Mouse (Mus musculus) midbrain, embryonic 10.5 days (tissue): ENCODE results near the gene Lair1. TPM values are rescaled to one million over a fixed set of nuclear protein-coding genes. Genes with fewer than 3 reads are reported as not detected.

Source experiments
- DNase-seq: peaks from one replicate; pipeline ENCODE4 v3.0.0-alpha.2; 2017; ENCODE audit warnings: low spot score
- H3K27ac ChIP-seq: fragments of 300-500 bp; sonication (generic); replicated peaks from 2 replicates; pipeline ENCODE4 v1.5.1; 2016; ENCODE audit warnings: mild to moderate bottlenecking
- H3K27me3 ChIP-seq: fragments of 300-500 bp; sonication (generic); 2 replicates; pipeline ENCODE4 v1.6.1; 2016; ENCODE audit warnings: low read depth, mild to moderate bottlenecking; ENCODE audit not compliant: poor library complexity, severe bottlenecking
- H3K36me3 ChIP-seq: fragments of 300-500 bp; sonication (generic); 2 replicates; pipeline ENCODE4 v1.6.1; 2016; ENCODE audit warnings: mild to moderate bottlenecking, moderate library complexity
- H3K4me1 ChIP-seq: fragments of 300-500 bp; sonication (generic); 2 replicates; pipeline ENCODE4 v1.6.1; 2016
- H3K4me3 ChIP-seq: fragments of 300-500 bp; sonication (generic); 2 replicates; pipeline ENCODE4 v1.5.1; 2016; ENCODE audit warnings: mild to moderate bottlenecking, moderate library complexity
- H3K9me3 ChIP-seq: fragments of 300-500 bp; sonication (generic); replicated peaks from 2 replicates; pipeline ENCODE4 v1.6.1; 2016; ENCODE audit warnings: mild to moderate bottlenecking
- WGBS: fragments of 180-500 bp; shearing (Covaris S2); methylation state at CpG from one replicate; pipeline ENCODE4 v1.1.7; 2016; 5-methylcytosine and 5-hydroxymethylcytosine counted together
- polyA plus RNA-seq: library from polyadenylated mRNA; unstranded; fragments of >200 nt; fragmentation: Nextera tagmentation; extraction: Ambion mirVana; gene quantifications from 2 replicates; pipeline ENCODE4 v1.2.1, GENCODE M21; 2016

Lair1 gene
- polyA plus RNA-seq: 0.47 and 1.3 TPM in 2 replicates

DNA sequence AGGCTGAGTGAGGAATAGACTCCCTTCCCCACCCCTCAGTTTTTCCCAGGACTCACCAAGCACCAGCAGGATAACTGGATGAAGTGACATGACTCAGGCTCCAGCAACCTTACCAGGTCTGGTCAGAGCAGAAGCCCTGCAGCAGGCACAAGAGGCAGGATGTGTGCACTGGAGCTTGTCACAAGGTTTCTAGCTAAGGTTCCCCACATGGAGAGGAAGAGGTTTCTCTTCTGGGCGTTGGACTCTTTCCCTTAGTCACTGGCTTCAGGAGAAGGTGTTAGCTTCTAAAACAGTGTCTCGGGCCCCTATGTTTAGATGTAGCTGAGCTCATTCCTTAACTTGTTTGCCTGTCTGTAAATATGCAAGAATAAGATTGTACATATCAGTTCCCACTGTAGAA is at the start of gene Lair1:
Gene Lair1 (minus strand): TSS at position 192 of the 400 bp plus-strand sequence.
- Histone ChIP-seq H3K27me3 (no peaks in the 10 kb centered on the region), H3K36me3 (no peaks in the 10 kb centered on the region), H3K9me3 (no peaks in the 10 kb centered on the region), H3K4me3 (no peak within 1 kb of the TSS), H3K4me1 (no peaks in the 10 kb centered on the region), H3K27ac (no peak within 1 kb of the TSS)
- DNase-seq: no peak
- 83% methylated on average over 2 of the region's 2 CpGs for WGBS

DNA sequence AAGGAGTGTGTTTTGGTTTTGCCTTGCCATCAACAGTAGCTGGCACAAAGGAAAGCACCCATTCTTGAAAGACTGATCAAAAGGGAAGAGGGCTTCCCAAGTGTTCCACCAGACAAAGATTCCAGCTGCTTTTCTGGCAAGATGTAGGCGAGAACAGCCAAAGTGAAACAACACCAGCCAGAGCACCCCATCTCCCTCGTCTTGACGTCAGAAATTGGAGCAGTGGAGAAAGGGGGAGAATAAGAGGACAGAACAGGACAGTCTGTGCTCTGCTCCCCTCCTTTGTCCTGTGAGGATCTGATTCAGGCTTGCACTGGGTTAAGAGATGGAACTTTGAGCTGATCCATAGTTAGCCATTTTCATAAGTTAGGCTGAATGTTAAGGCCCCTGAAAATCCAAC is 48.8 kb upstream of the Lair1 start:
- Histone ChIP-seq H3K4me3 (no peak overlapping the region), H3K4me1 (no peaks in the 10 kb centered on the region), H3K36me3 (no peaks in the 10 kb centered on the region), H3K27ac (no peak overlapping the region), H3K27me3 (no peaks in the 10 kb centered on the region), H3K9me3 (no peaks in the 10 kb centered on the region)
- WGBS: 64% methylated on average over 3 of the region's 3 CpGs
- DNase-seq: no peak

DNA sequence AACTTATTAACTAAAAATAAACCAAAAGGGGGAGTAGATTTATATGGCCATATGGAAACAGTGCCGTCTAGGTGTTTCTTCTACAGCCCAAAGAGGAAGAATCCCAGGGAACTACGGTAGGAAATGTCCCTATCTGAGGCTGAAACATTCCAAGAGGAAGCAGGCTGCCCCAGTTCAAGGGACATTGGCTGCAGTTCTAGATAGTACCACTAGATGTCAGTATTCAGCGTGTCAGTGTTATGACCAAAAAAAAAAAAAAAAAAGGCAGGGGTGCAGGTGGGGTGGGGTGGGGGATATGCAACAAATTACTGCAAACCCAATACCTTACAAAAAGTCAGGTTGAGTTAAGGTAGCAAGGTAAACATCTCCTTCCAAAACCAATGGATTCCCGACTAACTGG is 40.4 kb upstream of the Lair1 start:
- H3K4me3 ChIP-seq: no peak overlapping the region
- no peaks in the 10 kb centered on the region for H3K27me3 ChIP-seq
- H3K9me3 ChIP-seq: no peaks in the 10 kb centered on the region
- H3K4me1 ChIP-seq: no peaks in the 10 kb centered on the region
- no peak for DNase-seq
- H3K27ac ChIP-seq: no peak overlapping the region
- no peaks in the 10 kb centered on the region for H3K36me3 ChIP-seq
- 21% methylated on average over 4 of the region's 4 CpGs for WGBS

DNA sequence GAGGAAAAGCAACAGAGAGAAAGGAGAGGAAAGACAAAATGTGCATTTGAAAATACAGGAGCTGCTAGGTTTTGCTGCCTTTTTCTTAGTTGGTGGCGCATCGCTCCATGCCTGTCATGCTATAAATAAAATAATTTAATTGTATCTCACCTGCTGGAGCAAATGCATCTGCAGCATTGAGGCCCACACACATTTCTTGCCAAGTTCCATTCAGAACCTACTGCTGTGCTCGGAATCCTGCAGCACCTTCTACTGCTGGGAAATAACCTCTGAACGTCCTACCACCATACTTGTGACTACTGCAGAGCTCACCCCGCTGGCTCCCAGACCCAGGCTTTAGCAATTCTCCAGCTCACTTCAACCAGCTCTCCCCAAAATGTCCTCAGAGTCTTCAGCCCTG is 38.1 kb upstream of the Lair1 start:
- Histone ChIP-seq H3K27me3 (no peaks in the 10 kb centered on the region), H3K27ac (no peak overlapping the region), H3K4me1 (no peaks in the 10 kb centered on the region), H3K9me3 (no peaks in the 10 kb centered on the region), H3K36me3 (no peaks in the 10 kb centered on the region), H3K4me3 (no peak overlapping the region)
- DNase-seq: no peak
- 84% methylated on average over 5 of the region's 5 CpGs for WGBS

DNA sequence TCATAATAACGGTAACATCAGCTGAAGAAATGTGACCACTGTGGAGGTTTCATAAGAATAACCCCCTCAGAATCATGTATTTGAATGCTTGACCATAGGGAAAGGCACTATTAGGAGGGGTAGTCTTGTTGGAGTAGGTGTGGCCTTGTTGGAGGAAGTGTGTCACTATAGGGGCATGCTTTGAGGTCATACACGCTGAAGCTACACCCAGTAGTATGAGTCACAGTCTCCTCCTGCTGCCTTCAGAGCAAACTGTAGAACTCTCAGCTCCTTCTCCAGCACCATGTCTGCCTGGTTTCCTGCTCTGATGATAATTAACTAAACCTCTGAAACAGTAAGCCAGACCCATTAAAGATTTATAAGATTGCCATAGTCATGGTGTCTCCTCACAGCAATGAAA is 35.8 kb upstream of the Lair1 start:
- H3K27me3 ChIP-seq: no peaks in the 10 kb centered on the region
- H3K27ac ChIP-seq: no peak overlapping the region
- no peaks in the 10 kb centered on the region for H3K4me1 ChIP-seq
- WGBS: 80% methylated on average over 2 of the region's 2 CpGs
- no peak overlapping the region for H3K4me3 ChIP-seq
- no peaks in the 10 kb centered on the region for H3K9me3 ChIP-seq
- no peaks in the 10 kb centered on the region for H3K36me3 ChIP-seq
- no peak for DNase-seq

DNA sequence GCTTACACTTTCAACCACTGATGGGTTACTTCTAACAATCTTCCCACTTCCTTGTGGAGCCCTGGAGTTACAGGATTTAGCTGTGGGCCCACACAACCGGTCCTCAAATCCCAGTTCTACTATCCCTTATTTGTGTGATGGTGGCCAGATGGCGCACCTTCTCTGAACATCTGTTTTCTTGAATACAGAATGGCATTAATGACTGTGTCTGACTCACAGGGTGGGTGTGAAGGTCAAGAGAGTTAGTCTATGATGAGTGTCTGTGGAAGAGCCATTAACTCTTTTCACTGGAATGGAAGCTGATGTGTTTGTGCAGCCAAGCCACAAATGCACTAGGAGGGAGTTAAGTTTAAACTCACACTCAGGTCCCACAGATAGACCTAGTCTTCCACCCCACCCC is 35.3 kb upstream of the Lair1 start:
- no peak overlapping the region for H3K4me3 ChIP-seq
- H3K4me1 ChIP-seq: no peaks in the 10 kb centered on the region
- H3K9me3 ChIP-seq: no peaks in the 10 kb centered on the region
- DNase-seq: no peak
- no peak overlapping the region for H3K27ac ChIP-seq
- no peaks in the 10 kb centered on the region for H3K27me3 ChIP-seq
- H3K36me3 ChIP-seq: no peaks in the 10 kb centered on the region
- WGBS: 87% methylated on average over 2 of the region's 2 CpGs

DNA sequence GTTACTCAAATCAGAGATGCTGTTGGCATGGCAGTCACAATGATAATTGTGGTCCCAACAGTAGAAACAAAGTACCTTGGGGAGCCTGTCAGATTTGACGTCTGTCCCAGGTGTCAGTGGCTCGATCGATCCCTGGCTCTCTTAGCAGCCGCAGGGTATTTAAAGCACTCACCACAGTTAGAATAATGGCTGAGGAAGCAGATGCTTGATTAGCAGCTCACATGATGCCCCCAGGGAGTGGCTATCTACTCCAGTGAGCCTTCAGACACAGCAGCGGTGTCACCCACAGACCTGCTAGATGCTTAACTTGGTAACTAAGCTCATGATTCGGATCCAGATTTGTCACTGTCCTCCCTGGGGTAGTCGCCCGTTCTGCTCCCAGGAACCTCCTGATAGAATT is 28.2 kb upstream of the Lair1 start:
- no peaks in the 10 kb centered on the region for H3K9me3 ChIP-seq
- 57% methylated on average over 8 of the region's 8 CpGs for WGBS
- no peak for DNase-seq

DNA sequence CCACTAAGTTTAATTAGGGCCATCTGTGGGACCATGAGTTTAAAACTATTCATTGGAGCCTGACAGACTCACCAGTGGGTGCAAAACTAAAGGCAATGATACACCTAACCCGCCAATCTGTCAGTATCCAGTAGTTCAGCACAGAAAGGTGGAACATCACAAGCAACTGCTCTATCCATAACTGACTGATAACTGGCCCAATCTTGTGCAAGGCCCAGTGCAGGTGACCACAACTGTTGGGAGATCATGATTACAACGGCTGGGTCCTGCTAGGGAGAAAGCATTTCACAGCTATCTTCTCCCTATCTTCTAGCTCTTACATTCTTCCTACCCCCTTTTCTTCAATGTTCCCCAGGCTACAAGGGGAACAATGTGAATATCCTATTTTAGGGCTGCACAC is 25.7 kb upstream of the Lair1 start:
- Histone ChIP-seq H3K27ac (no peak overlapping the region), H3K27me3 (no peaks in the 10 kb centered on the region), H3K9me3 (no peaks in the 10 kb centered on the region), H3K4me1 (no peaks in the 10 kb centered on the region), H3K36me3 (no peaks in the 10 kb centered on the region), H3K4me3 (no peak overlapping the region)
- no peak for DNase-seq
- WGBS: 80% methylated on average over 2 of the region's 2 CpGs

More for the DNA sequence above, 28.2 kb upstream of the Lair1 start:
- Histone ChIP-seq H3K27me3 (no peaks in the 10 kb centered on the region), H3K36me3 (no peaks in the 10 kb centered on the region), H3K27ac (no peak overlapping the region), H3K4me3 (no peak overlapping the region), H3K4me1 (no peaks in the 10 kb centered on the region)

DNA sequence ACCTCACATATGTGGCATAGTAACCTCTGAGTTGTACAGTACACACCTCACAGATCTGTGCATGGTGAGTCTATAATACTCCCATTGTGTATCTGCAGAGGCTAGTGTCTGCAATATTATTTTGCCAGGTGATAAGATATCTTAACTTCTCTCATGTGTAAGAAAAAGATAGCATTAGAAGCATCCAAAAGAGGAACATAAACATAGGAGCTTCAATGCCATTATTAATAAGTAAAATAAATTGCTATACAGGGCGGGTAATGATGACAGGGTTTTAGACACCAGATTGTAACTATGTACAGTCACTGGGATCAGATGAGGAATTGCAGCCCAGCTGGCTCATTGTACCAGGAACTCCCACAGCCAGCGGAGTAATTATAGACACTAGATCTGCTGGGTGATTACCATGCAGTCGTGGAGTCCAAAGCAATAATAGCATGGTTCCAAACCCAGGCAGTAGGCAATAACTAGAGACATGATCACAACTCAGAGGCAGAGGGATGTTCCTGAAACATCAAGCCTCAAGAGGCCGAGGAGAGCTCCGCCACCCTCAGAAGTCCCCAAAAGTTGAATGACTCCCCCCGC is 25.0 kb upstream of the Lair1 start:
- WGBS: 88% methylated on average over 6 of the region's 6 CpGs
- no peak for DNase-seq
- Histone ChIP-seq H3K27ac (no peak overlapping the region), H3K36me3 (no peaks in the 10 kb centered on the region), H3K9me3 (no peaks in the 10 kb centered on the region), H3K4me1 (no peaks in the 10 kb centered on the region), H3K4me3 (no peak overlapping the region), H3K27me3 (no peaks in the 10 kb centered on the region)

DNA sequence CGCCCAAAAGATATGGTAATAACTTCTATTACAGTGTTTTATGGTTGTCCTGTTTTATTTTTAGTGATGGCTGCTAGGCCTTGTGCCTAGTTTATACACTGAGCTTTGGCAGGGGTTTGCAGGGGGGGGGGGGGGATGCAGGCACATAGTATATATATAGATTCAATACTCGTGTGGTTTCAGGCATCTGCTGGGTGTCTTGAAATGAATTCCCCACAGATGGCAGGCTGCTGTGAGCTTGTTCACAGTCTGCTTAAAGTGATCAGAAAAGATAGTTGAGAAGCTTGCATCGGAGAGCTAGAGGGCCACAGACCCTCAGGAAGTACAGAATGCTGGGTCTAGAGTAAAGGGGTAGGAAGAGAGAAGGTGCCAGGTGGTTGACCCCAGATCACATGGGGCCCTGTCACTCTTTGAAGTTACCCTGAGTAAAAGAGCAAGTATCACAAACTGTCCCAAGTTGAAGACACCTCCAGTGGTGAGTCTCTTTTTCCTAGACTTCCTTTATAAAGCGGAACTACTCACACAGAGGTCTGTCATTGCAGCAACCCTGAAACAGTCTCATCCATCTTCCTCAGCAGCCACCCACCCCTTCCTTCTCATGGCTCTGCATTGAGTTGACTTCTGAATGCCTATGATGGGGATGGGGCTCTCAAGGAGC is 24.4 kb upstream of the Lair1 start:
- Histone ChIP-seq H3K4me1 (no peaks in the 10 kb centered on the region), H3K36me3 (no peaks in the 10 kb centered on the region), H3K4me3 (no peak overlapping the region), H3K9me3 (no peaks in the 10 kb centered on the region), H3K27ac (no peak overlapping the region), H3K27me3 (no peaks in the 10 kb centered on the region)
- DNase-seq: no peak
- 73% methylated on average over 4 of the region's 4 CpGs for WGBS

DNA sequence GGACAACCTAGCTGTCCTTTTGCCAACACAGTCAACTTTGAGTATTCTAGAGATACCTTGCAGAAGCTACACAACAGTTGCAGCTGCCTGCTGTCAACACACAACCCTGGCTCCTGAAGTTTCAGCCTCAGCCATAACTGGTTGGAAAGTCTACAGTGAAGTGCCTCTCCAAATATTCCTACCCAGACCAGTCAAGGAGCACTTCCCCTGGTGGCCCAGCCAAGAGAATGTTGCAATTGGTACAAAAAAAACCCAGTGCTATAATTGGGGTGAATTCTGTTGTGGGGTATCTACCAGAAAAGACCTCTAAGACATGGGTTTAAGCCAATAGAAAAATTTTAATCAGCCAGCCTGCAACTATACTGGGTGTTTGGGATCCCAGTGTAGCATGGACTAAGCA is 22.6 kb upstream of the Lair1 start:
- no peaks in the 10 kb centered on the region for H3K27me3 ChIP-seq
- no peaks in the 10 kb centered on the region for H3K9me3 ChIP-seq
- H3K4me1 ChIP-seq: no peaks in the 10 kb centered on the region
- H3K36me3 ChIP-seq: no peaks in the 10 kb centered on the region
- no peak overlapping the region for H3K27ac ChIP-seq
- no peak overlapping the region for H3K4me3 ChIP-seq
- no peak for DNase-seq

DNA sequence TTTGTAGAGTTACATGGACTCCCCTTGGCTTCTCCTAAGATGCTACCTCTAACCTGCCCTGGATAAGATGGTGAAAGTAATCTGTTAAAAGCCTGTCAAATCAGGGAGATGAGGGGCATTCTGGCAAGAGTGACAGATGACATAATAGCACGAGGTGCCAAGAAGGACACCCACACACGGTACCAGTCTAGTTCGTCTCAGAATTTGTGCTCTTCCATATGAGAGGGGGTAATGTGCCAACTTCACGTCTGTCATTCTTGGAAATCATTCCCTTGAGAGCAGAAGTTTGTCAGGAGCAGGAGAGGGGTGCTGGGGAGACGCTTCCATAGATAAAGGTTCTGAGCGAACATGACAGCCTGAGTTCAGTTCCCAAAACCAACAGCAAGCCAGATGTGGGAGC is 21.2 kb upstream of the Lair1 start:
- H3K27ac ChIP-seq: no peak overlapping the region
- no peak for DNase-seq
- no peaks in the 10 kb centered on the region for H3K4me1 ChIP-seq
- 76% methylated on average over 6 of the region's 6 CpGs for WGBS
- no peaks in the 10 kb centered on the region for H3K27me3 ChIP-seq
- H3K36me3 ChIP-seq: no peaks in the 10 kb centered on the region
- no peak overlapping the region for H3K4me3 ChIP-seq
- no peaks in the 10 kb centered on the region for H3K9me3 ChIP-seq

DNA sequence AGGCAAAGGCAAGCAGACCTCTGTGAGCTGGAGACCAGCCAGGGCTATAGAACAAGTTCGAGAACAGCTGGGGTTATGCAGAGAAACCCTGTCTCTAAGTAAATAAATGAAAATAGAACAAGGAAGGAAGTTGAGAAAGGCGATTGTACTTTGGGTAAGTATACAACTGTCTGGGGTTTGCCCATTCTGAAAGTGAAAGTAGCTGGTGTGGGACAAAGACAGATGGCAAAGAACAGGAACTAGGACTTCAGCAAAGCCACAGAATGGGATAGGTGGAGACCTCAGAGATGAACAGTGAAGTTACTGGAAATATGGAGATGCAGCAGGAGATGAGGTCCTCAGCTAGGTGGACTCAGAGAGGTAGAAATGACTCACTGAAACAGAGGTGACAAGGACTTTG is 19.8 kb upstream of the Lair1 start:
- Histone ChIP-seq H3K36me3 (no peaks in the 10 kb centered on the region), H3K4me3 (no peak overlapping the region), H3K9me3 (no peaks in the 10 kb centered on the region), H3K27ac (no peak overlapping the region), H3K27me3 (no peaks in the 10 kb centered on the region), H3K4me1 (no peaks in the 10 kb centered on the region)
- 54% methylated on average over 2 of the region's 2 CpGs for WGBS
- no peak for DNase-seq

DNA sequence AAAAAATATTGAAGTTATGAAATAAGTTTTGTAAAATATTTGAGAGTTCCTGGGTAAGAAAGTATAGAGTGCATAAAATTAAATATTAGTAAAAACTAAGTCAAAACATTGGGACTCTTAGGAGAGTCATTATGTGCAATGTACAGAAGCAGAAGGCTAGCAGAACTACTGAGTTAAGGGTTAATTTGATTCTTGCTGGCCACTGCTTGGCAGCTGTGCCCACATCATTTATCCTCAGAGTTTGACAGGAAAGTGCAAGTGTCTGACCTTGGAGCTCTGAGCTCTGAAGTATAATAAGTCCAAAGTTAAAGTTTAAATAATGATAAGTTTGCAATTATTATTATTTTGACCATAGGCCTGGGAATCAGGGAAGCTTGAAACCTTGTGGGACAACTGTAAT is 18.7 kb upstream of the Lair1 start:
- DNase-seq: no peak
- Histone ChIP-seq H3K4me3 (no peak overlapping the region), H3K27ac (no peak overlapping the region), H3K4me1 (no peaks in the 10 kb centered on the region), H3K36me3 (no peaks in the 10 kb centered on the region), H3K9me3 (no peaks in the 10 kb centered on the region), H3K27me3 (no peaks in the 10 kb centered on the region)
